Mouse (Mus musculus) left cerebral cortex, adult 18-20 months (tissue): ENCODE data around the gene Rtp4. TPM values are rescaled to one million over a fixed set of nuclear protein-coding genes. Genes with fewer than 3 reads are reported as not detected.

ENCODE experiments used
- DNase-seq, 2 experiments: peaks; one replicate each; pipeline ENCODE4 v3.0.0; 2021 to 2022; ENCODE audit warnings: low spot score in 2 of 2, mixed read lengths in 1 of 2
- total RNA-seq, 2 experiments: library from RNA; stranded (reverse); gene quantifications; 2 replicates each; pipeline ENCODE4 v1.2.3; 2021

Gene Rtp4
- total RNA-seq, 2 experiments from 2014 or later = 0.95 to 1.1 TPM

- DNase-seq = no peak
Measured at GRCm38 (mm10) chr16:23568369-23568958, 48.4 kb downstream of the Rtp4 start.

DNA sequence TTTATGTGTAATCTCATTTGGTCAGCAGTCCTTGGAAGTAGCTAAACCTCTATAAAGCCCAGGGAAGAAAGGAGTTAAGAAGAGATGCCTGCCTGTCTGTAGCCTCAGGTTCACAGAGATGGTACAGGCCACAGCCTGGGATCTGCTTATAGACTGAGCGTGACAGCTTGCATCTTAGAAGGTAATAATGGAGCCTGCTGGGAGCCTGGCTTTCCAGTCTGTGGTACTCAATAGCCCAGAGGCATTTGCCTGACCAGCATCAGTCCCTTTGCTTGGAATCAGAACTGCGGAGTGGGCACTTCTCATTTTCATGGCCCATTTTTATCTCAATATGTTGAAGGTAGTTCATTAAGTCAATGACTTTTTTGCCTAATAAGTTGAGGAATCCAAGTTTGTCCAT lies 54.5 kb downstream of the Rtp4 start:
- no peak for DNase-seq

DNA sequence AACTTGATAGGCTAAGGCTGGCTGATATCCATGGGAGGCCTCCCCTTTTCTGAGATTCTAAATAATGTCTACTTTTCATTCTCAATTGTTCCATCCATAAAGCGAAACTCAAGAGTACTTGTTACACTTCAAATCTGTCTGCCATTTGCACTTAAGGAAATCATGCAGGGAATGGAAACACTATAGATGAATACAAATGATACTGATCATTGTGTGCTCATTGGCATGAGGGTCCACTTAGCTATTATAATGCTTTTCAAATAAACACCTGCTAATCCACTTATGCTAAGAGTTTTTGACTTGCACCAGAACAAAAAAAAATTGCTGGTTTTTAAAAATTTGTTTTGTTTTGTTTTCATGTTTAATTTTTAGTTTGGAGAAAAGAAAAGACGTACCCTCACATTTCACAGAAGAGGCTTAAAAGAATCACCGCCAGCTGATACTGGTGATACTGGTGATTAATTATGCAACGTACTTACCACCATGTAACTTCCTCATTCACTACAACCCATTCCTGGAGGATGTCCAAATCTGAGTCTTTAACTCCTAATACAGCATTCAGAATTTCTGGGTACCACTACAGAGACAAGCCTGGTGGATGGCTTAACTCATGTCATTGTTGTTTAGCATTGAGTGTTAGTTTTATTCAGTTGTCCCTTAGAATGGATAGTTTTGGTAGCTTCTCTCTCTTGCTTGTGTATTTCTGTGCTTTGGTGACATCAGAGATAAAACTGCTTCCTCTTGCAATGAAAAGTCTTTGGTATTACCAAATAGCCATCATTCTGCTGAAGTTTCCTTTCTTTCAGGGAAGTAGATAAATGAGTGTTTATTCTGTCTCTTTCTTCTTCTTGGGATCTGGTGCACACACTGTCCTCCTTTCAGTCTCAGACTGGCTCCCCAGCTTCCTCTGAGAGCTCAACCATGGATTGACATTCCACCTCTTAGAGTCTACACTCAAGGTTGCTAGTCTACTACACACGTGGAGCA lies 71.3 kb downstream of the Rtp4 start:
- DNase-seq = no peak

DNA sequence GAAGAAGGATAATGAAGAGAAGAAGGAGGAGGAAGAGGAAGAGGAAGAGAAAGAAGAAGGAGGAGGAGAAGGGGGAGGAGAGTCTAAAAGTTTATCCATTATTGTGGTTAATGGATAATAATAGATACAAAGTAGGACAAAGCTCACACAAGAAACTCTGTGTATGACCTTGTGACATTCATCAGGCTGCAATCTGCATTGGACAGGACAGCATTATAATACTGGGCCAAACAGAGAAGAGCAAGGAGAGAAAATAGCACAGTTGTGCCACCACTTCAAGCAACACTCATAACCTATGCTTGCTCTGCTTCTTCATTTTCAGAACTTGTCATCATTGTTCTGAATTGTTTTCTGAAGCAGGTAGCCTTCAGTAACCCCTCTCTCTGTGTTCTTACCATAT lies 72.4 kb downstream of the Rtp4 start:
- no peak for DNase-seq

DNA sequence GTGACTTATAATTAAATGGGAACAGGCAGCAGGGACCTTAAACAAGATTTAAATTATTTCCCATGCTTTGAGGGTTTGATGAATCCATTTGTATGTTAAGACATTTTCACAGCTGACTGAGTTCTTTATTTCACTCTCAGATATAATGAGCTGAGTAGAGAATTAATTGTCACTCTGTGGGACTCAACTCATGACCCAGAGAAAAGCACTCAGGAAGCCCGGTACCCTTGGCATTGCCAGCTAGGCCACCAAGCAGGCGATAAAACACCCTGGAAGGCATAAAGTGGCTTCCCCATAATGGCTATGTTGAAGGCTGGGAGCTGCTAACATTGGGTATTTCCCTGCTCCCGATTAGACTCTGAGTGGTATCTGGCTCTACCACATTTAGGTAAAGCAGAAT lies 76.6 kb downstream of the Rtp4 start:
- DNase-seq = no peak

GRCm38 (mm10) chr16:23597968-23598367 lies 77.9 kb downstream of the Rtp4 start:
- no peak for DNase-seq

GRCm38 (mm10) chr16:23606220-23606619 lies 86.1 kb downstream of the Rtp4 start:
- DNase-seq = no peak

DNA sequence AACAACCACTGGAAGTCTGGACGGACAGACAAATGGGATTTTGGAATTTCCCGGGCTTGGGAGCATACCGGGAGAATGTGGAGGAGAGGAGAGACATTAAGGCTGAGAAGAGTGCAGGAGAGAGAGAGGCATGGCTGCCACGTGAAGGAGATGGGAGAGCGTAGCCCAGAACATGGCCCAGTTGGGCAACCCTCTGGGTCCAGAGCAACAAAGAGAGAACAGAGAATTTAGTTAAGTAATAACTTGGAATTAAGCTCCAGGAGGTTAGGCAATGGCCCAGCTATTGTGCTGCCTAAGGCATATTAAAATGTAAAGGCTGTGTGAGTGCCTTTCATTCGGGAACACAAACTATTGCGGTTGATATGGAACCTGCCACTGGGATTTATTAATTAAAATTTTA lies 86.6 kb downstream of the Rtp4 start:
- DNase-seq = no peak

- no peak for DNase-seq
Measured at GRCm38 (mm10) chr16:23607911-23608410, 87.9 kb downstream of the Rtp4 start.

GRCm38 (mm10) chr16:23609748-23610185 lies 89.7 kb downstream of the Rtp4 start:
- DNase-seq = peak; percentile 18 to 29

DNA sequence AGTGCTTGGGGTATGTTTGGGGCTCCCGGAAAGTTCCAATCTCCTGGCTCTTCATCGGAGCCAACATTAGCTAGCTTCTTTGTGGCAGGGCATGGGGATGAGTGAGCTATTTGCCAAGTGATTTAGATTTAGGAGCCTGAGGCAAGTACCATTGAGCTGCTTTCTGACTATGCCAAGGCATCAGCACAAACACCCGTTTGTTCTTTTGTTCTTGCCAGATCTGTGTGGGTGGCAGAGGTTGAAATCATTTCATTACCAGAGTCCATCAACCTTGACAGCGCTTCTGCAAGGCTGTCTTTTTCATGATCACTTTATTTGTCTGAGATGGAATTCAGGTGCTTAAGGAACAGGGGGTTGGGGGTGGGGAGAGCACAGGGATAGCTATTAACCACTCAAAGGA lies 104.1 kb downstream of the Rtp4 start:
- DNase-seq = no peak

DNA sequence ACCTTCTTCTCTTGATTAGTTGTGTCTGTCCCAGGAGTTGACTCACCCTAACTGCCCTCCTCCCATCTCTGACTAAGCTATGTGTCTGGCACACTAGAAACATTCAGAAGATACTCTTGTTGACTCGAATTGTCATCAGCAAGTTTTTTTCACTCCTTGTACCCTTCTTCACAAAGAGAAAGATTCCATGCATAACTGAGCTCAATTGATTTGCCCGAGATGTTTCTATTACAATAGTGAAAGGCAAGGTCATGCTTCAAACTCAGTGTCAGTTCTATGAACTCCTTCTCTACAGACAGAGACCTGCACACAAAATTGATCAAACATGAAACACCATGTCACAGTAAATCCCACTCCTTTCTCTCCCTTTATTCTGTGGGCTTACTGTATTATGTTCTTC lies 111.4 kb downstream of the Rtp4 start:
- no peak for DNase-seq

GRCm38 (mm10) chr16:23632681-23633080 lies 112.6 kb downstream of the Rtp4 start:
- DNase-seq = no peak

DNA sequence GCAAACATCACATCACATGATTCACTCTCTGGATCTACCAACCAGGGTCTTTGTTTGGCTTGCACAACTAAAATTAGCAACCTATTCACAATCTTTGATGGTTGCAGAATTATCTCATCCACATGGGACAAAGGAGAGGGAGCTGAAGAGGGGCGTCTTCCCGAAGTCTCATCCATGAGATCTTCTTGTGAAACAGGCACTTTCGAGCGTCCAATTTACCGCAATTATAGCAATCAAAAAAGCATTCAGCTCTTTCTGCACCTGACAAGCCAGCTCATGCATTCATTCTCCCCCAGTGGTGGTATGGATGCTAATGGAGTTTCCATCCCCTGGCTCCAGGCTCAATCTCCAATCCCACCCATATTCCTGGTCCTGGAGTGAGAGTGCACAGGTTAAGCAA lies 132.9 kb downstream of the Rtp4 start:
- DNase-seq = no peak

DNA sequence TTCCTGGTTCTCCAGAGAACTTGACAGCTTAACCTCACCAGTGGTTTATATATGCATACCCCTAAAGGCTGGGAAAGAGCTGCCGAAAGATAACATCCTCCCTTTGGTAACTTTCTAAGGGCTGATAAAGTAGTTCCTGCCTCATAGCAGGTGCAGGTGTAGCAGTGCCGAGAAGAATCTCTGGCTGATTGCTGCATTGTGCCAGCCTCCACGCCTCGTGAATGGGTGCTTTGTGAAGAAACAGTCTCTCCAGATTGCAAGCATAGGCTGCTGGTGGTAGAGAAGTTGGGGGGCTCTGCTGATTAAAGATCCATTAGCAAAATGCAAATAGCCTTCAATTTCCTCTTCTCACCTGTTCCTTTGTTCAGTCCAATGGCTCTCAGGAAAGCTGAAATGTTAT lies 133.4 kb downstream of the Rtp4 start:
- DNase-seq = no peak

DNA sequence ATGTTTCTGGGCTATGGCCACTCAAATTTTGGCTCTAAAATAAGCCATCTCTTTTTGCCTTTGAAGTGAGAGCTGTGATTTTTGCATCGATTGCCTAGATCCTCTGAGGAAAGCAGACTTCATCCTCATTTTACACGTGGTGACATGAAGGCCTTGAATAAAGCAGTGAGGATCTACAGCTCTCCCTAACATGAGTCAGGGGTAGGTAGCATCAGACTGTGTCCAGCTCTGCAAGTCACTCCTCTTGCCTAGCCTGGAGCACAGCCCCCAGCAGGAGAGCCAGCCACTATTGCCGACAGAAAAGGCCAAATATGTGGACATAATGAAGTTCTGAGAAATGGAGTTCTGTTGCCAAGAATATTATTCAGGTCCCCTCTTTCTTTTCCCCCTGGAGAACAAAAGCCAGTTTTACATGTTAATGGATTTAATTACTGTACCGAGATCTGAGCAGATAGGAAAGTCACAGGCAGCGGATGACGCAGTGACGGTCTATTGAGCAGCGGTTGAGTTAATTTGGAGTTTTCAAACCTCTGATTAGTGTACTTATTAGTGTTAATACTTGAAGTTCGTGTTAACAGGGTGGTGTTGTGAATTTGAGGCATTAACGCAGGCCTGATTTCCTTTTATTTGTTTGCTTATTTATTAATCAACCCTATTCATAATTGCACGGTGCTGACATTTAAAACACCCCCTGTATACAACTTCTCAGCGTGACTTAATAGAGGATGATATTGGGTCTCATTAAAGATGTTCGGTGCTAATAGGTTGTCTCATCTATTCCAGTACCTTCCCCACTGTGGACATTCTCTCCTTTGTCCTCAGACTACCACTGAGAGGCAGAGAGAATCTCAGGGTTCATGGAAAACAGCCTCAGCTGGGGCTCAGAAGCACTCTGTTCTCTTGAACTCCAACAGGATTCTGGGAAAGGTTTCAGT lies 139.8 kb downstream of the Rtp4 start:
- DNase-seq = no peak

Other genes with a start within 250 kb of the Rtp4 start
- gene Rtp1, start 91.2 kb upstream of the Rtp4 start, total RNA-seq = under 1 TPM; 0.49 to 0.79 TPM
- gene Masp1, start 524 bp downstream of the Rtp4 start, total RNA-seq = 10 to 100 TPM; 11.6 to 13.7 TPM